Mouse (Mus musculus) leukemia stem cell, adult 10-12 weeks (primary cell): Measurements from ENCODE around the gene Nuf2. TPM values are rescaled to one million over a fixed set of nuclear protein-coding genes. Genes with fewer than 3 reads are reported as not detected.

Experiments used
- polyA plus RNA-seq: library from polyadenylated mRNA; stranded (reverse); fragments of >175 nt; gene quantifications from 2 replicates; pipeline ENCODE4 v1.2.3, GENCODE M21; 2012; ENCODE audit warnings: low replicate concordance

Nuf2 gene
- polyA plus RNA-seq: 0.89 and 2.3 TPM in 2 replicates

DNA sequence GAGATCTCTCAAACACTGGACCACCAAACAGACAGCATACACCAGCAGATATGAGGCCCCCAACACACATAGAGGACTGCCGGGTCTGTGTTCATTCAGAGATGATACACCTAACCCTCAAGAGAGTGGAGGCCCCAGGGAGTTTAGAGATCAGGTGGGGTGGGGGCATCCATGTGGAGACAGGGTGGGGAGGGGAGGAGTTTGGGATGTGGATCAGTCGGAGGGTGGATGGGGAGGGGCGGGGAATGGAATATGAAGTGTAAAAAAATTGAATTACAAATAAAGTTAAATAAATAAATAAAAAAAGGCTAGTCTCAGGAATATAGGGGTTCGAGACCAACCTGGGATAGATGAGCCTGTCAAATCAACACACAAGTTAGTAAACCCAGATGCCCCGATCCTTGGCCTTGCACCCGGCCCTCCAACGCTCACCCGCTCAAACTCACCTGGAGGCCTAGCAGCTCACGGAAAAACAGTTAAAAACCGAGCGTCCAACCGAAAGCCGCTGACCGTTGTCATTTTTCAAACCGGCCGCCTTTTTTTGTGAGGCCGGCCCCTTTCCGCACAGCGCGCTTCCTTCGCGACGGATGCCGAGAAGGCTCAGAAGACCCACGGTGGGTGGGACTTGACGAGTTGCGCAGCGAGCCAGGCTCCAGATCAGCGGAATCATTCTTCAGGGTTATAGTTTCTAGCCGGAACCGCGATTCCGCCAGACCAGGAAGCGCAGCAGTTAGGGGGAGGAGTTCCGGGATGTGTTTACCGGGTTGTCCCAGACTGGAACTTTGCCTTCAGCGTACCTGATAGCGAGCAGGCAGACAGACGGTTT, at the start of gene Nuf2:
Gene Nuf2 (minus strand): TSS at position 589 of the 826 bp plus-strand sequence.

Other genes starting within 250 kb of the Nuf2 start
- gene Rgs5, start 124.0 kb upstream of the Nuf2 start, polyA plus RNA-seq: 0.07 TPM in 1 of 2 replicates, not detected in the other
- gene Rgs4, start 216.2 kb upstream of the Nuf2 start, polyA plus RNA-seq: 0.08 TPM in 1 of 2 replicates, not detected in the other